Mouse (Mus musculus) forebrain, embryonic 11.5 days (tissue): ENCODE results near the gene Selenot. TPM values are rescaled to one million over a fixed set of nuclear protein-coding genes. Genes with fewer than 3 reads are reported as not detected.
"Not testable (repeated sequence)": the region's sequence is repeated elsewhere in the genome, so short reads cannot be mapped to it uniquely, and the experiment has no call there.

Experiments used
- ATAC-seq: fragments of 200-750 bp; cut with Nextera tagmentation; replicated peaks from 2 replicates; pipeline ENCODE4 v1.8.0; 2017; ENCODE audit warnings: moderate TSS enrichment; ENCODE audit not compliant: low FRiP score
- DNase-seq: peaks from one replicate; pipeline ENCODE4 v3.0.0-alpha.2; 2017; ENCODE audit warnings: low spot score
- H3K27ac ChIP-seq: fragments of 300-500 bp; sonication (generic); 2 replicates; pipeline ENCODE4 v1.5.1; 2014; ENCODE audit warnings: low read depth, low read length
- H3K27me3 ChIP-seq: fragments of 300-500 bp; sonication (generic); 2 replicates; pipeline ENCODE4 v1.6.1; 2014; ENCODE audit warnings: mild to moderate bottlenecking, low read length, mixed read lengths; ENCODE audit not compliant: control insufficient read depth, insufficient read depth
- H3K36me3 ChIP-seq: fragments of 300-500 bp; sonication (generic); 2 replicates; pipeline ENCODE4 v1.6.1; 2014; ENCODE audit warnings: mild to moderate bottlenecking, low read length, moderate library complexity, mixed read lengths; ENCODE audit not compliant: control insufficient read depth, insufficient read depth
- H3K4me1 ChIP-seq: fragments of 300-500 bp; sonication (generic); replicated peaks from 2 replicates; pipeline ENCODE4 v1.6.1; 2014; ENCODE audit warnings: low read length, mixed read lengths; ENCODE audit not compliant: control insufficient read depth, insufficient read depth
- H3K4me2 ChIP-seq: fragments of 300-500 bp; sonication (generic); 2 replicates; pipeline ENCODE4 v1.6.1; 2014; ENCODE audit warnings: low read depth, mild to moderate bottlenecking, low read length, moderate library complexity, mixed read lengths; ENCODE audit not compliant: severe bottlenecking
- H3K4me3 ChIP-seq: fragments of 300-500 bp; sonication (generic); 2 replicates; pipeline ENCODE4 v1.5.1; 2014; ENCODE audit warnings: low read depth, low read length
- H3K9ac ChIP-seq: fragments of 300-500 bp; sonication (generic); 2 replicates; pipeline ENCODE4 v1.6.1; 2014; ENCODE audit warnings: low read length
- H3K9me3 ChIP-seq: fragments of 300-500 bp; sonication (generic); 2 replicates; pipeline ENCODE4 v1.6.1; 2016; ENCODE audit warnings: low read length, mixed read lengths; ENCODE audit not compliant: control insufficient read depth
- WGBS: fragments of 180-500 bp; shearing (Covaris S2); extraction: QIAGEN DNeasy Blood & Tissue Kit; methylation state at CpG from one replicate; pipeline ENCODE4 v1.1.7; 2014; 5-methylcytosine and 5-hydroxymethylcytosine counted together
- polyA plus RNA-seq: library from polyadenylated mRNA; unstranded; fragments of >200 nt; fragmentation: Nextera tagmentation; extraction: Ambion mirVana; gene quantifications from 2 replicates; pipeline ENCODE4 v1.2.1, GENCODE M21; 2014

Gene Selenot
- polyA plus RNA-seq, 1 experiment from 2014 or later = 23.8 TPM

DNA sequence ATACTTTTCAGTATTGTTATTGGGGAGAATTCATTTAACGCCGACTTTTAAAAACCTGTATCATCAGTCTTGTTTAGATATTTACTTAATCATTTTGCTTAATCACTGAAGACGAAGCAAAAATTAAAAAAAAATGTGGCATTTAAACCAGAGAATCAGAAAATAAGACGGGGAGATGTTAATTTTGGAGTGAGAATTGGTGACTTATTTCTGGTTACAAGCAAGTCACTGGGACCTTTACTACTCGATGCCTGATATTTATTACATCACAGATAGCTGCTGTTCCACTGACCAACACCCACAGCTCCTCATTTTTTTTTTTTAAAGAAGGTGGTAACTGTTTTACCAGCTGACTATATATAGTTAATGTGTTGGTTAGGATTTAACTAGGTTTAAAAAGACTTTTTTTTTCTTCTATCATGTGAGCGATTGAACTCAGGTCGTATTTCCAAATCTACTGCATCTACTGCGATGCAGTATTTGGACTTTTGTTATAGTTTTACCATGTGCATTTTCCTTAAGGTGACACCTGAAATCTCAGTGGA lies 1.1 kb downstream of the Selenot start:
- no peak for ATAC-seq
- peak overlapping the region; percentile 98; the same call in 1 of the 2 replicates for H3K27ac ChIP-seq
- peak overlapping the region; percentile 41; the same call in 1 of the 2 replicates for H3K9ac ChIP-seq
- H3K9me3 ChIP-seq = no peaks in the 10 kb centered on the region
- H3K4me2 ChIP-seq = peak overlapping the region; percentile 57
- peak overlapping the region; percentile 89 for H3K4me3 ChIP-seq
- H3K27me3 ChIP-seq = no peaks in the 10 kb centered on the region
- no peak for DNase-seq
- peaks cover 4% of the 10 kb centered on the region; the same call in 1 of the 2 replicates for H3K36me3 ChIP-seq
- WGBS = 28% methylated on average over 8 of the region's 8 CpGs
- no peaks in the 10 kb centered on the region for H3K4me1 ChIP-seq

DNA sequence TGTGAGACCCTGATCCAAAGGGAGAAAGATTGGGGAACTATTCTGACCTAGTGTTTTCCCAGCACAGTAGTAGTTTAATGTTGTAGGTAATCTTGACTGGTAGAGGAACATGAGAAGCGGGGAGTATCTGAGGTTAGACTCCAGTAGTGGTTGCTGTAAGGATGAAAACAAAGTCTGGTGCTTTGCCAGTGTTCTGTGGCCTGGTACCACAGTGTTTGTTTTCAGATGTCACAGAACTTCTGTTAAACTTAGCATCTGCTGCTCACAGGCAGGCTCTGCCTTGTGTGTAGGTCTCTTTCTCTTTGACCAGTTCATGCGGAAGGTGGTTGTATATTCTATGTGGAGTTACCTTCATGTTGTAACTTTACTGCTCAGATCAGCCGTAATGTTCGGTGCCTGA lies 5.1 kb downstream of the Selenot start:
- DNase-seq (no peak), ATAC-seq (no peak)
- no peaks in the 10 kb centered on the region for H3K4me1 ChIP-seq
- H3K4me3 ChIP-seq = no peak overlapping the region
- WGBS = 99% methylated on average over 4 of the region's 4 CpGs
- H3K36me3 ChIP-seq = peaks cover 4% of the 10 kb centered on the region; the same call in 1 of the 2 replicates
- no peak overlapping the region for H3K4me2 ChIP-seq
- no peaks in the 10 kb centered on the region for H3K27me3 ChIP-seq
- no peak overlapping the region for H3K9ac ChIP-seq
- no peak overlapping the region for H3K27ac ChIP-seq
- H3K9me3 ChIP-seq = no peaks in the 10 kb centered on the region

GRCm38 (mm10) chr3:58582297-58582696 lies 5.9 kb downstream of the Selenot start:
- WGBS = 95% methylated on average over 5 of the region's 5 CpGs
- H3K4me3 ChIP-seq = no peak overlapping the region
- H3K4me1 ChIP-seq = no peaks in the 10 kb centered on the region
- no peaks in the 10 kb centered on the region for H3K9me3 ChIP-seq
- ATAC-seq (no peak), DNase-seq (no peak)
- H3K9ac ChIP-seq = no peak overlapping the region
- H3K27ac ChIP-seq = no peak overlapping the region
- H3K4me2 ChIP-seq = no peak overlapping the region
- H3K27me3 ChIP-seq = no peaks in the 10 kb centered on the region
- H3K36me3 ChIP-seq = peaks cover 4% of the 10 kb centered on the region; the same call in 1 of the 2 replicates

DNA sequence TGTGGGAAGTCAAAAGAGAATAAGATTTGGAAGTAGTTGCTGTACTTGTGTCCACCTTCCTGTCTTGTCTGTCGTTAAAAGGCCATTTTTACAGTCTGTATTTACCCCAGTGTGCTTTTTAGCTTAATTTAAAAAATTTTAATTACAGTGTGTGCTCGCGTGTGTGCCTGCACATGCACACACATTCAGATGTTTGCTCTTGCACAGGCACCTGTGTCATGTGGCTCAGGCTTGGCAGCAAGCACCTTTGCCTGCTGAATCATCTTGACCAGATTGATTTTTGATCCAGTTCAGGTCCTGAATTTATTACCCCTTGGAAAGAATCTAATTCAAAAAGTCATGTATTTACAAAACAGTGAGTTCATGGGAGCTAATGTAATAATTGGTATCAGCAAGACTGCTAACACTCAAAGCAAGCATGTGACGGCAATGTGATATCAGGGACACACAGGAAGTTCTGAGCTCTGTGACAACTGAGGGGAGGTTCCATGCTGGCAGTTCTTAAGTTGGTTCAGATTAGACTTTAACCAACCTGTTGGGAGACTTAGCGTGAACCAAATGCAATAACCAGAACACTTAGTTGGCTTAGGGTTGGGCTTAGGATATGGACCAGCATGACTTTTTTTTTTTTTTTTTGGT lies 6.5 kb downstream of the Selenot start:
- Histone ChIP-seq H3K4me3 (no peak overlapping the region), H3K36me3 (peaks cover 4% of the 10 kb centered on the region; the same call in 1 of the 2 replicates), H3K27me3 (no peaks in the 10 kb centered on the region), H3K27ac (no peak overlapping the region), H3K4me2 (no peak overlapping the region), H3K4me1 (no peaks in the 10 kb centered on the region), H3K9ac (no peak overlapping the region), H3K9me3 (no peaks in the 10 kb centered on the region)
- DNase-seq = no peak
- ATAC-seq = no peak
- 95% methylated on average over 5 of the region's 5 CpGs for WGBS

- H3K27me3 ChIP-seq, H3K4me1 ChIP-seq, DNase-seq, ATAC-seq, H3K4me2 ChIP-seq, H3K27ac ChIP-seq, H3K9ac ChIP-seq, H3K9me3 ChIP-seq, H3K36me3 ChIP-seq, H3K4me3 ChIP-seq: not testable (repeated sequence)
- WGBS = 92% methylated on average over 4 of the region's 4 CpGs
Observed at GRCm38 (mm10) chr3:58590544-58590943, 14.1 kb downstream of the Selenot start.

- WGBS = 93% methylated on average over 7 of the region's 7 CpGs
- H3K4me1 ChIP-seq, H3K4me2 ChIP-seq, H3K27me3 ChIP-seq, H3K9me3 ChIP-seq, H3K36me3 ChIP-seq, H3K9ac ChIP-seq, ATAC-seq, DNase-seq, H3K4me3 ChIP-seq, H3K27ac ChIP-seq: not testable (repeated sequence)
Observed at GRCm38 (mm10) chr3:58592666-58593065, 16.2 kb downstream of the Selenot start.

- WGBS = 62% methylated on average over 5 of the region's 5 CpGs
- H3K9ac ChIP-seq = no peak overlapping the region
- no peaks in the 10 kb centered on the region for H3K4me1 ChIP-seq
- H3K27ac ChIP-seq = no peak overlapping the region
- no peaks in the 10 kb centered on the region for H3K9me3 ChIP-seq
- DNase-seq (no peak), ATAC-seq (no peak)
- no peak overlapping the region for H3K4me2 ChIP-seq
- no peak overlapping the region for H3K4me3 ChIP-seq
- H3K36me3 ChIP-seq = no peaks in the 10 kb centered on the region
- no peaks in the 10 kb centered on the region for H3K27me3 ChIP-seq
Observed at GRCm38 (mm10) chr3:58593623-58594022, 17.2 kb downstream of the Selenot start.

GRCm38 (mm10) chr3:58608506-58608905 lies 32.1 kb downstream of the Selenot start:
- no peak for DNase-seq
- Histone ChIP-seq H3K9me3 (no peaks in the 10 kb centered on the region), H3K9ac (no peak overlapping the region), H3K36me3 (no peaks in the 10 kb centered on the region), H3K4me1 (no peaks in the 10 kb centered on the region), H3K4me2 (no peak overlapping the region), H3K27me3 (no peaks in the 10 kb centered on the region), H3K4me3 (no peak overlapping the region), H3K27ac (no peak overlapping the region)
- WGBS = 81% methylated on average over 4 of the region's 4 CpGs
- ATAC-seq = no peak

DNA sequence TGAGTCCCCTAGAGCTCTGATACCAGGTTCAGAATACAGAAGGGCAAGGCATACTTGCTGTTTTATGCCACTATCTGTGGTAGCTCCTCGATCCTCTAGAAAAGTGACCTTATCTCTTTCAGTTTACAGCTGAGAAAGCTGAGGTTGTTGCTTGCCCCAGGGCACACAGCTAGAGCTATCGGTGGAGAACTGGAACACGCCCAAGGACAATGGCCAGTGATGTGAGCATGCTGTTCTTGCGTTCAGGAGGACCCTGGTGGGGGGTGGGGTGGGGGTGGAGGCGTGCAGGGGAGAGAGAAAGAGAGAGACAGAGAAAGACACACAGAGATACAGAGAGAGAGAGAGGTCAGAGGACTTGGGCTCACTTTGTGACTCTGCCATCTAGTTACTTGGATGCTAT lies 33.5 kb downstream of the Selenot start:
- Histone ChIP-seq H3K9me3 (no peaks in the 10 kb centered on the region), H3K9ac (no peak overlapping the region), H3K4me2 (no peak overlapping the region), H3K36me3 (no peaks in the 10 kb centered on the region), H3K27ac (no peak overlapping the region), H3K4me3 (no peak overlapping the region), H3K4me1 (no peaks in the 10 kb centered on the region), H3K27me3 (no peaks in the 10 kb centered on the region)
- no peak for ATAC-seq
- 76% methylated on average over 5 of the region's 5 CpGs for WGBS
- DNase-seq = no peak
